Mouse (Mus musculus) T-helper 2 cell (primary cell): ENCODE measurements around the gene Olfm2.

Source experiments
- in situ Hi-C: fragments of 300-600 bp; cut with MboI, MseI; formaldehyde crosslinking; loops from one replicate; pipeline ENCODE4 v1.15.1; 2025; ENCODE audit warnings: high pct_unique_total_duplicates

Gene Olfm2

GRCm38 (mm10) chr9:20657546-20657945, 88.6 kb downstream of the Olfm2 start:
- in situ Hi-C loops: no loop called here

- in situ Hi-C loops: loop anchor here (5.0 kb wide), 1 partner anchor 192 kb away; the partner anchor contains the start of gene Zfp26
These were observed 92.3 kb downstream of the Olfm2 start for GRCm38 (mm10) chr9:20653859-20654258.

DNA sequence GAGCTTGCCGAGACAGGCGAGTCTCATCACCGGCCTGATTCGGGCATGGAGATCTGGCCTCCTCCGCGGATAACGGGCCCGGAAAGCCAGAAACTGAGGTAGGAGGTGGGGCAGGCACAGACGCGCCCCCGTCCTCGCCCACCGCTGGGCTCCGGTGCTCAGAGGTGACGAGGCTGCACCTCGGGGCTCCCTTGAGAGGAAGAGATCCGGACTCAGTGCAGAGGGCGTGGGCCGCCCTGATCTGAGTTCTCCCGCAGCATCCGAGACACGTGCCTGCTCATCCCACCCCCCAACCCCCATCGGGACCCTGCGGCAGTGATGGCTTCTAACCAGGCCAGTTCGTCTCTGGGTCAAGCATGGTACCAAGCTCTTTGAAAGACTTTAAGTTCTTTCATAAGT, 93.9 kb downstream of the Olfm2 start:
- in situ Hi-C loops: loop anchor here (5.0 kb wide), 1 partner anchor 190 kb away; the partner anchor contains the start of gene Zfp26

- in situ Hi-C loops: loop anchor here (5.0 kb wide), 1 partner anchor 189 kb away; the partner anchor contains the start of gene Zfp26
These were observed 94.4 kb downstream of the Olfm2 start, which contains the start of gene Pin1 for GRCm38 (mm10) chr9:20651602-20652259. Pin1 (plus strand) TSS chr9:20652095.

DNA sequence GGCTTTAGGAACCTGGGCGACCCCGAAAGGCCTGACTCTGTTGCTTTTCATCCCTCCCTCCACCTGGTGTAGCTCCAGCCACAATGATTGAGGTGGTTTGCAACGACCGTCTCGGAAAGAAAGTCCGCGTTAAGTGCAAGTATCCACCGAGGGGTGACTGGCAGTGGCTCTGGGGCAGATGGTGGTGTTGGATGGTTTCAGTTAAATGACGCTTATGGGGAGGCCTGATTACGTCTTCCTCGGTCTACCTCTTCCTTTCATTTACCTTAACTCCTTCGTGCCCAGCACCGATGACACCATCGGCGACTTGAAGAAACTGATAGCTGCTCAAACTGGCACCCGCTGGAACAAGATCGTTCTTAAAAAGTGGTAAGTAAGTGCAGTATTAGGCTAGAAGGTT, 101.0 kb downstream of the Olfm2 start:
- in situ Hi-C loops: loop anchor here (25.0 kb wide), 1 partner anchor 492 kb away; the partner anchor contains the start of genes Cdc37 and Tyk2

DNA sequence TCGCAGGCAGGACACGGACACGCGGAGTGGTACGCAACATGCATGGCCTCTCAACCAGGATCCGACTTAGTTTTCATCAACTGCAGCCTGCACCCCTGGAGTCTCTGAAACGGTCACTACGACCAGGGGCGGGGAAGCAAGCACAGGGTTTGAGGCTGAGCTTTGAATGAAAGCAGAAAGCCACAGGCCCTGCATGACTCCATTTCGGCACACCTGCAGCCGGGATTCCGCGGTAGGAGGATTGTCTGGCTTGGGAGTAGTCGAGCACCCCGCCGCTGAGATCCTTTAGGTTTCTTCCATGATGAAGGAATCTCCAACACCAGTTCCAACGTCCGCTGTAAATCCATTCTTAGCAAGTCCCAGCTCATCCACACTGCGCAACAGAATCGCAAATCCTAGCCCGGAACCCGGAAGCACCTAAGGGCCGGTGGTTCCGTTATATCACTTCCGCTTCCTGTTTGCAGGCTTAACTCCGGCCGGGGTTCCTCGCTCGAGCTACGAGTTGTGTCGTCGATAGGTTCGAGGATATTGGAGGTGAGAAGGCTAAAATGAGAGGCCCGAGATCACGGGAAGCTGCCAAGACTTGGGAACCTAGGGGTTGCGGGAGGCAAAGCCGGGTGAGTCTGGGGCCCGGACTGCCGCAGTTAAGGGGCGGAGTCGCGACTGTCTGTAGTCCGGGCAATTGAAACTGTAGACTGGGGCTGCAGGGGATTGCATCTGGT, 101.6 kb downstream of the Olfm2 start, which contains the start of gene Fbxl12:
Gene Fbxl12, minus strand, starts transcription at position 408 of the 722 bp plus-strand sequence.
- in situ Hi-C loops: loop anchor here (25.0 kb wide), 1 partner anchor 493 kb away; the partner anchor contains the start of genes Cdc37 and Tyk2

DNA sequence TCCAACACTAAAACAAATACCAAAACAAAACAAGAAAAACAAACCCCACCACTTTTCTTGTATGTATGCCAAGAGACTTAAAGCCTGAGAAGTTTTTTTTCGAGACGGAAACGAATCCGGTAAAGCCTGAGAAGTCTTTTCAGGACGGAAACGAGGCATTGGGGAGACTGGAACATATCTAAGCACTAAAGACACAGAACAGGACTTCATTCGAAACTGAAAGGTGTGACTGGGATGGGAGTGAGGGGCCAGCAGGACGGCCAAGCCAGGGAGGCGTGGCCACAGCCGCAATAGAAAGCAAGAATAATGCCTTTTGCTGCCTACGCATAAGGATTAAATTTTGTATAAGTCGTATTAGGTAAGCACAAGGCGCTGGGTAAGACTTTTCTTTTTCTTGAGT, 102.4 kb downstream of the Olfm2 start:
- in situ Hi-C loops: loop anchor here (25.0 kb wide), 1 partner anchor 494 kb away; the partner anchor contains the start of genes Cdc37 and Tyk2

DNA sequence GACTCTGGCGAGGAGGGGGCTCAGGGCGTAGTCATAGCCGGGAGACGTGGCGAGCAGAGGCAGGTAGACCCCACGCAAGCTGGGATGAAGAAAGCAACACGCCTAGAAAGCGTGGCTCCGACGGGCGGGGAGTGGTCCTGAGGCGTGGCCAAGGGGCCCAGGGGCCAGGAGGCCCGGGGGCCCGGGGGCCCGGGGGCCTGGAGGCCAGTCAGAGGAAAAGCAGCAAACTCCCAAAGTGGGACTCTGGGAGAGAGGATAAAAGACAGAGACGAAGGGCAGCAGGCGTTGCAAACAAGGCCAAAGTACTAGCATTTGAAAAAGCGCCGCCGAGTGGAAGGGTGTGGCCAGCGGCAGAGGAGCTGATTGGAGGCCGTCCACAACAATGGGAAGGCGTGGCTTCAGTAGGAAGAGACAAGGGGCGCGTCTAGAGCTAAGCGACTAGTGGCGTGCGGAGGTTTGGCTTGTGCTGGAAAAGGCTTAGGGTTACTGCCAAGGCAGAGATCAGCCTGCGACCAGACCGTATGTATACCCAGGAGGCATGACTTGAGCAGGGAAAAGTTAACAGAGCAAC, 103.2 kb downstream of the Olfm2 start:
- in situ Hi-C loops: loop anchor here (25.0 kb wide), 1 partner anchor 494 kb away; the partner anchor contains the start of genes Cdc37 and Tyk2

DNA sequence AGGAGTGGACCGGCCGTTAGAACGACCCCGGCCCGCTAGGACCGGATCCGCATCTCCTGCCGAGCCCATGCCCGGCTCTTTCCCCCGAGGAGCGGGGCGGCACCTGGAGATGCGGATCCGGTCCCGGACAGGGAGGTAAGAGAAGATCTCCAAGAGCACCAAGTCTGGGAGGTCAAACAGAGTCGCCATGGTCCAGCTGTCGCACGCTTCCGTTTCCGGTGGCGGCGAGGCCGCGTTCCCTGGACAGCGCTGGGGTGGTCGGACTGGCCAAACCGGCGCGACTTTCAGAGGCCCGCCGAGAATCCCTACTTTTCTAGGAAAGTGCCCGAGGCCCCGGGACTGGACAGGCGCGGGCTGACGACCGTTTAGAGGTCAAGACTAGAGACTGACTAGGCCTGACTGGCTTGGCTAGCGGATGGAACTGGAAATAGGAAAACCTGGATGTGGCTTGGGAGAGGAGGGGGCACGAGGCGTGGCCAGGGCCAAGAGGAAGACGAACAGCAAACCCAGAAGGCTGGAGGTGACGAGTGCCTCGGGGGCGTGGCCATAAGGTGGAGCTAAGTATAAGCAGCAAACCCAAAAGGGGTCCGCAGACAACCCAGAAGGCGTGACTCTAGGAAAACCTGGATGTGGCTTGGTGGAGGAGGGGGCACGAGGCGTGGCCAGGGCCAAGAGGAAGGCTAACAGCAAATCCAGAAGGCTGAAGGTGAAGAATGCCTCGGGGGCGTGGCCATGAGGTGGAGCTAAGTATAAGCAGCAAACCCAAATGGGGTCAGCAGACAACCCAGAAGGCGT, 103.9 kb downstream of the Olfm2 start, which contains the start of gene Ubl5:
Gene Ubl5, plus strand, starts transcription at position 778 of the 795 bp plus-strand sequence.
- in situ Hi-C loops: loop anchor here (25.0 kb wide), 1 partner anchor 495 kb away; the partner anchor contains the start of genes Cdc37 and Tyk2

DNA sequence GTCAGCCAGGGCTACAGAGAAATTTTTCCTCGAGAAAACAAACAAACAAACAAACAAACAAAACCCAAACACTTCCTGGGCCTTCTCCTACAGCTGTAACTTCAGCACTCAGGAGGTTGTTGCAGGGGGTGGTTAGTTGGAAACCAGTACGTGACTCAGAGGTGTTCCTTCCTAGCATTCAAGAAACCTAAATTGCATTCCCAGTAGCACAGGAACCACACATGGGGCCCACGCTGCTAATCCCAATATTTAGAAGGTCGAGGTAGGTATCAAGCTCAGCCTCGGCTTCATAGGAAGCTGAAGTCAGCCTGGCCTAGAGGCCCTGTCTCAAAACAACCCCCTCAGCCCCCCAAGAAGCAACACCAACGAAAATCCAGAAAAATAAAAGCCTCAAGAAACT, 104.6 kb downstream of the Olfm2 start:
- in situ Hi-C loops: loop anchor here (25.0 kb wide), 1 partner anchor 496 kb away; the partner anchor contains the start of genes Cdc37 and Tyk2

DNA sequence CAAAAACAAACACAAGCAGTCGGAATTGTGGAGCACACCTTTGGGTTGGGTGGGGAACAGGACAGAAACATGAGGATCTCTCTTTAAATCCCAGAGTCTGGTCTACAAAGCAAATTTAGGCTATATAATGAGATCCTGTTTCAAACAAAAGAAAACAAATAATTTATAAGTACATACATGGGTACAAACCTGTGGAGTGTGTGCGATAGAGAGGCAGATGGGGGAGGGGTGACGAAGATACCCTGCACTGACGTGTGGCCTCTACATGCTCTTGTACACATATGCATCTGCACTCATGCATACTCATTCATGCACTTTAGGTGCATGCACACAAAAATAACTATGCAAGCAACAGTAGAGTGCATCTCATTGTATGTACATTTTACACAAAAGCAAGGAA, 106.7 kb downstream of the Olfm2 start:
- in situ Hi-C loops: loop anchor here (25.0 kb wide), 1 partner anchor 498 kb away; the partner anchor contains the start of genes Cdc37 and Tyk2

- in situ Hi-C loops: loop anchor here (25.0 kb wide), 1 partner anchor 499 kb away; the partner anchor contains the start of genes Cdc37 and Tyk2
These were observed 107.6 kb downstream of the Olfm2 start for GRCm38 (mm10) chr9:20638552-20638951.

- in situ Hi-C loops: loop anchor here (25.0 kb wide), 1 partner anchor 501 kb away; the partner anchor contains the start of genes Cdc37 and Tyk2
These were observed 109.4 kb downstream of the Olfm2 start for GRCm38 (mm10) chr9:20636790-20637189.

- in situ Hi-C loops: loop anchor here (25.0 kb wide), 1 partner anchor 501 kb away; the partner anchor contains the start of genes Cdc37 and Tyk2
These were observed 109.9 kb downstream of the Olfm2 start for GRCm38 (mm10) chr9:20636256-20636655.

DNA sequence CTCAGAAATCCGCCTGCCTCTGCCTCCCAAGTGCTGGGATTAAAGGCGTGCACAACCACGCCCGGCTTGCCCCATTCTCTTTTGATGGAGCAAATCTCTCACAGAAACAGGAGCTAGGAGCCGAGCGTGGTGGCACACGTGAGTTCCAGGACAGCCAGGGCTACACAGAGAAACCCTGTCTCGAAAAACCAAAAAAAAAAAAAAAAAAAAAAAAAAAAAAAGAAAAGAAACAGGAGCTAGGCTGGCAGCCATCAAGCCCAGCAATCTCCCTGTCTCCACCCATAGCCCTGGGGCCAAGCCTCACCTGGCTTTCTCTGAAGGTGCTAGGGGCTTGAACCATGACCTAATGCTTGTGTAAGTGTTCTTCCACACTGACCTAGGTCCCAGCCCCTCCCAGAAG, 110.5 kb downstream of the Olfm2 start:
- in situ Hi-C loops: loop anchor here (25.0 kb wide), 1 partner anchor 502 kb away; the partner anchor contains the start of genes Cdc37 and Tyk2

DNA sequence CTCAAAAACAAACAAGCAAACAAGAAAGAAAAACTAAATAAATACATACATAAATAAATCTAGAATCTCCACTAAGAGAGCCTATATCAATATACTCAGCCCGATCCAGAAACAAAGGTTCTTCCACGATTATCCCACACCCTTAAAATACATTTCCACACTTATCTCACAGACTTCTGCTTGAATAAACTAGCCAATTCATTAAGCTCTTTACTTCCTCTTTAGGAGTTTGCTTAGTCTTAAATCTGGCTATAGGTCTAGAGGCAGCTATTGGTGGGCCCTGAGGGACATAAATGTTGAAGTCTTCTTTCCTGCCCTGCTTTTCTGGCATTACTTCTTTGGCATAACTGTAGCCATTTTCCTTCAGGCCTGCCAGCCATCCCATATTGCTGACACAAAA, 114.8 kb downstream of the Olfm2 start:
- in situ Hi-C loops: loop anchor here (25.0 kb wide), 1 partner anchor 506 kb away; the partner anchor contains the start of genes Cdc37 and Tyk2
